Mouse (Mus musculus) kidney, embryonic 14.5 days (tissue): ENCODE results near the gene Hnrnpr. TPM values are rescaled to one million over a fixed set of nuclear protein-coding genes. Genes with fewer than 3 reads are reported as not detected.

ENCODE experiments used
- ATAC-seq: fragments of 200-750 bp; cut with Nextera tagmentation; 2 replicates; pipeline ENCODE4 v1.8.0; 2017; ENCODE audit warnings: moderate number of reproducible peaks, mild to moderate bottlenecking, moderate TSS enrichment, moderate library complexity; ENCODE audit not compliant: low FRiP score, low TSS enrichment
- H3K27ac ChIP-seq: fragments of 300-500 bp; sonication (generic); 2 replicates; pipeline ENCODE4 v1.5.1; 2014; ENCODE audit warnings: low read depth, mild to moderate bottlenecking, low read length, moderate library complexity, mixed read lengths
- H3K27me3 ChIP-seq: fragments of 300-500 bp; sonication (generic); 2 replicates; pipeline ENCODE4 v1.6.1; 2014; ENCODE audit warnings: mild to moderate bottlenecking, low read length; ENCODE audit not compliant: control insufficient read depth, insufficient read depth
- H3K36me3 ChIP-seq: fragments of 300-500 bp; sonication (generic); 2 replicates; pipeline ENCODE4 v1.6.1; 2014; ENCODE audit warnings: low read length, mixed read lengths; ENCODE audit not compliant: control insufficient read depth, insufficient read depth
- H3K4me1 ChIP-seq: fragments of 300-500 bp; sonication (generic); 2 replicates; pipeline ENCODE4 v1.6.1; 2014; ENCODE audit warnings: low read length, mixed read lengths; ENCODE audit not compliant: control insufficient read depth, insufficient read depth
- H3K4me2 ChIP-seq: fragments of 300-500 bp; sonication (generic); replicated peaks from 2 replicates; pipeline ENCODE4 v1.6.1; 2014; ENCODE audit warnings: low read depth, mild to moderate bottlenecking, low read length
- H3K4me3 ChIP-seq: fragments of 300-500 bp; sonication (generic); 2 replicates; pipeline ENCODE4 v1.5.1; 2014; ENCODE audit warnings: mild to moderate bottlenecking, low read length
- H3K9ac ChIP-seq: fragments of 300-500 bp; sonication (generic); 2 replicates; pipeline ENCODE4 v1.6.1; 2014; ENCODE audit warnings: low read depth, mild to moderate bottlenecking, low read length, moderate library complexity
- H3K9me3 ChIP-seq: fragments of 300-500 bp; sonication (generic); 2 replicates; pipeline ENCODE4 v1.6.1; 2016; ENCODE audit warnings: low read length; ENCODE audit not compliant: control insufficient read depth
- WGBS: fragments of 180-500 bp; shearing (Covaris S2); extraction: QIAGEN DNeasy Blood & Tissue Kit; methylation state at CpG from one replicate; pipeline ENCODE4 v1.1.7; 2014; 5-methylcytosine and 5-hydroxymethylcytosine counted together
- polyA plus RNA-seq: library from polyadenylated mRNA; unstranded; fragments of >200 nt; fragmentation: Nextera tagmentation; extraction: Ambion mirVana; gene quantifications from 2 replicates; pipeline ENCODE4 v1.2.1, GENCODE M21; 2014

Hnrnpr gene
- polyA plus RNA-seq, 1 experiment from 2014 or later = 180 TPM

- WGBS = 6% methylated on average over 4 of the region's 4 CpGs
- Histone ChIP-seq H3K27me3 (no peaks in the 10 kb centered on the region), H3K36me3 (peaks cover 14% of the 10 kb centered on the region), H3K4me1 (peaks cover 23% of the 10 kb centered on the region), H3K9ac (peak overlapping the region; percentile 100; the same call in 1 of the 2 replicates), H3K4me2 (peak overlapping the region; percentile 54), H3K27ac (no peak overlapping the region), H3K4me3 (peak overlapping the region; percentile 100), H3K9me3 (no peaks in the 10 kb centered on the region)
- no peak for ATAC-seq
These were observed 1.9 kb downstream of the Hnrnpr start for GRCm38 (mm10) chr4:136312616-136313015.

- WGBS = 87% methylated on average over 4 of the region's 4 CpGs
These were observed 6.9 kb downstream of the Hnrnpr start for GRCm38 (mm10) chr4:136317667-136318066.

GRCm38 (mm10) chr4:136320016-136320415, 9.3 kb downstream of the Hnrnpr start:
- ATAC-seq = no peak
- Histone ChIP-seq H3K9me3 (no peaks in the 10 kb centered on the region), H3K4me1 (peaks cover 1% of the 10 kb centered on the region; the same call in 1 of the 2 replicates), H3K9ac (no peak overlapping the region), H3K4me2 (no peak overlapping the region), H3K27ac (no peak overlapping the region), H3K4me3 (no peak overlapping the region), H3K27me3 (no peaks in the 10 kb centered on the region), H3K36me3 (peaks cover 74% of the 10 kb centered on the region)
- WGBS = 82% methylated on average over 4 of the region's 4 CpGs

More at GRCm38 (mm10) chr4:136317667-136318066, 6.9 kb downstream of the Hnrnpr start:
- Histone ChIP-seq H3K4me3 (no peak overlapping the region), H3K27me3 (no peaks in the 10 kb centered on the region), H3K4me2 (no peak overlapping the region), H3K36me3 (peaks cover 58% of the 10 kb centered on the region), H3K4me1 (peaks cover 21% of the 10 kb centered on the region), H3K9ac (no peak overlapping the region), H3K27ac (no peak overlapping the region), H3K9me3 (no peaks in the 10 kb centered on the region)
- ATAC-seq = no peak

GRCm38 (mm10) chr4:136324226-136324625, 13.5 kb downstream of the Hnrnpr start:
- Histone ChIP-seq H3K9me3 (no peaks in the 10 kb centered on the region), H3K4me1 (no peaks in the 10 kb centered on the region), H3K27ac (no peak overlapping the region), H3K27me3 (no peaks in the 10 kb centered on the region), H3K4me2 (no peak overlapping the region), H3K4me3 (no peak overlapping the region), H3K9ac (no peak overlapping the region), H3K36me3 (peaks cover 71% of the 10 kb centered on the region)
- no peak for ATAC-seq
- WGBS = 51% methylated on average over 2 of the region's 2 CpGs

GRCm38 (mm10) chr4:136327238-136327637, 16.5 kb downstream of the Hnrnpr start:
- no peak for ATAC-seq
- no peak overlapping the region for H3K4me3 ChIP-seq
- WGBS = 88% methylated on average over 5 of the region's 5 CpGs
- H3K27me3 ChIP-seq = no peaks in the 10 kb centered on the region
- no peak overlapping the region for H3K9ac ChIP-seq
- H3K4me2 ChIP-seq = no peak overlapping the region
- no peak overlapping the region for H3K27ac ChIP-seq
- H3K36me3 ChIP-seq = peaks cover 65% of the 10 kb centered on the region
- no peaks in the 10 kb centered on the region for H3K4me1 ChIP-seq
- no peaks in the 10 kb centered on the region for H3K9me3 ChIP-seq

- Histone ChIP-seq H3K4me1 (no peaks in the 10 kb centered on the region), H3K9ac (no peak overlapping the region), H3K36me3 (peaks cover 69% of the 10 kb centered on the region), H3K4me3 (no peak overlapping the region), H3K9me3 (no peaks in the 10 kb centered on the region), H3K27ac (no peak overlapping the region), H3K4me2 (no peak overlapping the region), H3K27me3 (no peaks in the 10 kb centered on the region)
- ATAC-seq = no peak
These were observed 17.4 kb downstream of the Hnrnpr start for GRCm38 (mm10) chr4:136328115-136328514.

GRCm38 (mm10) chr4:136331709-136332108, 21.0 kb downstream of the Hnrnpr start:
- Histone ChIP-seq H3K9ac (no peak overlapping the region), H3K36me3 (peaks cover 80% of the 10 kb centered on the region), H3K27ac (no peak overlapping the region), H3K9me3 (no peaks in the 10 kb centered on the region), H3K4me1 (no peaks in the 10 kb centered on the region), H3K4me2 (no peak overlapping the region), H3K4me3 (no peak overlapping the region), H3K27me3 (no peaks in the 10 kb centered on the region)
- WGBS = 95% methylated on average over 3 of the region's 3 CpGs
- no peak for ATAC-seq

- Histone ChIP-seq H3K9ac (no peak overlapping the region), H3K4me3 (no peak overlapping the region), H3K9me3 (no peaks in the 10 kb centered on the region), H3K4me1 (no peaks in the 10 kb centered on the region), H3K27me3 (no peaks in the 10 kb centered on the region), H3K36me3 (peaks cover 79% of the 10 kb centered on the region), H3K27ac (no peak overlapping the region), H3K4me2 (no peak overlapping the region)
- 93% methylated on average over 3 of the region's 3 CpGs for WGBS
- no peak for ATAC-seq
These were observed 22.4 kb downstream of the Hnrnpr start for GRCm38 (mm10) chr4:136333191-136333590.

GRCm38 (mm10) chr4:136335065-136335464, 24.3 kb downstream of the Hnrnpr start:
- no peaks in the 10 kb centered on the region for H3K27me3 ChIP-seq
- H3K4me3 ChIP-seq = no peak overlapping the region
- no peak overlapping the region for H3K27ac ChIP-seq
- WGBS = 85% methylated on average over 2 of the region's 2 CpGs
- no peaks in the 10 kb centered on the region for H3K4me1 ChIP-seq
- no peak overlapping the region for H3K9ac ChIP-seq
- no peak for ATAC-seq
- no peak overlapping the region for H3K4me2 ChIP-seq
- no peaks in the 10 kb centered on the region for H3K9me3 ChIP-seq
- H3K36me3 ChIP-seq = peaks cover 79% of the 10 kb centered on the region
